Mouse (Mus musculus) liver, adult 2 months (tissue): ENCODE data around the gene Cnksr1. TPM values are rescaled to one million over a fixed set of nuclear protein-coding genes. Genes with fewer than 3 reads are reported as not detected.

ENCODE experiments used
- DNase-seq: peaks from one replicate; pipeline ENCODE4 v3.0.0-alpha.2; 2011; ENCODE audit warnings: low read depth, low spot score; ENCODE audit errors: extremely low read depth
- H3K27ac ChIP-seq: fragments of 200-500 bp; replicated peaks from 2 replicates; pipeline ENCODE4 v1.5.1; 2012; ENCODE audit warnings: low read depth, mild to moderate bottlenecking, control low read depth, inconsistent platforms, low read length; ENCODE audit not compliant: insufficient read depth
- H3K27me3 ChIP-seq: fragments of 200-500 bp; 2 replicates; pipeline ENCODE4 v1.6.1; 2012; ENCODE audit warnings: mild to moderate bottlenecking, moderate library complexity, low read length, inconsistent platforms; ENCODE audit not compliant: control insufficient read depth, insufficient read depth
- H3K36me3 ChIP-seq: fragments of 200-500 bp; 2 replicates; pipeline ENCODE4 v1.6.1; 2012; ENCODE audit warnings: low read length, inconsistent platforms; ENCODE audit not compliant: control insufficient read depth, insufficient read depth
- H3K4me1 ChIP-seq: fragments of 200-500 bp; 2 replicates; pipeline ENCODE4 v1.6.1; 2011; ENCODE audit warnings: low read length; ENCODE audit not compliant: control insufficient read depth, insufficient read depth
- H3K4me3 ChIP-seq: fragments of 200-500 bp; 2 replicates; pipeline ENCODE4 v1.5.1; 2011; ENCODE audit warnings: low read depth, mild to moderate bottlenecking, control low read depth, low read length, moderate library complexity; ENCODE audit not compliant: insufficient read depth
- H3K79me2 ChIP-seq: fragments of 200-500 bp; 2 replicates; pipeline ENCODE4 v1.6.1; 2012; ENCODE audit warnings: inconsistent platforms, mild to moderate bottlenecking, low read length, moderate library complexity; ENCODE audit not compliant: control insufficient read depth, insufficient read depth
- H3K9ac ChIP-seq: fragments of 200-500 bp; 2 replicates; pipeline ENCODE4 v1.6.1; 2012; ENCODE audit warnings: low read depth, mild to moderate bottlenecking, control low read depth, inconsistent platforms, low read length
- CTCF ChIP-seq: fragments of 200-500 bp; IDR thresholded peaks from 2 replicates; pipeline ENCODE4 v1.5.1; 2011; ENCODE audit warnings: low read depth, low read length, control low read depth
- POLR2A ChIP-seq: fragments of 200-500 bp; IDR thresholded peaks from 2 replicates; pipeline ENCODE4 v1.6.1; 2011; ENCODE audit warnings: low read length, control low read depth; ENCODE audit not compliant: insufficient read depth; ENCODE audit errors: extremely low read depth
- WGBS: fragments of 180-500 bp; shearing (Covaris S2); methylation state at CpG from one replicate; pipeline ENCODE4 v1.1.7; 2018; 5-methylcytosine and 5-hydroxymethylcytosine counted together
- polyA plus RNA-seq: library from polyadenylated mRNA; depleted of rRNA; stranded (reverse); fragments of >200 nt; gene quantifications from 2 replicates; pipeline ENCODE4 v1.2.3, GENCODE M21; 2012
- total RNA-seq: library from RNA; depleted of rRNA; stranded (reverse); fragments of >200 nt; gene quantifications from 2 replicates; pipeline ENCODE4 v1.2.3, GENCODE M21; 2014

Cnksr1 gene
- total and polyA plus RNA-seq, 2 experiments, result 0.09 to 0.21 TPM

- WGBS, result 17% methylated on average over 10 of the region's 10 CpGs
- DNase-seq, result no peak
- Histone ChIP-seq H3K36me3 (no peaks in the 10 kb centered on the region), H3K27ac (no peak overlapping the region), H3K4me3 (peak overlapping the region; percentile 17; the same call in 1 of the 2 replicates), H3K79me2 (no peaks in the 10 kb centered on the region), H3K9ac (no peak overlapping the region; the same call in 1 of the 2 replicates), H3K27me3 (peaks cover 26% of the 10 kb centered on the region), H3K4me1 (no peaks in the 10 kb centered on the region)
- TF ChIP-seq POLR2A (no peak), CTCF (no peak)
These were observed 12.7 kb upstream of the Cnksr1 start for GRCm38 (mm10) chr4:134250930-134251240.

DNA sequence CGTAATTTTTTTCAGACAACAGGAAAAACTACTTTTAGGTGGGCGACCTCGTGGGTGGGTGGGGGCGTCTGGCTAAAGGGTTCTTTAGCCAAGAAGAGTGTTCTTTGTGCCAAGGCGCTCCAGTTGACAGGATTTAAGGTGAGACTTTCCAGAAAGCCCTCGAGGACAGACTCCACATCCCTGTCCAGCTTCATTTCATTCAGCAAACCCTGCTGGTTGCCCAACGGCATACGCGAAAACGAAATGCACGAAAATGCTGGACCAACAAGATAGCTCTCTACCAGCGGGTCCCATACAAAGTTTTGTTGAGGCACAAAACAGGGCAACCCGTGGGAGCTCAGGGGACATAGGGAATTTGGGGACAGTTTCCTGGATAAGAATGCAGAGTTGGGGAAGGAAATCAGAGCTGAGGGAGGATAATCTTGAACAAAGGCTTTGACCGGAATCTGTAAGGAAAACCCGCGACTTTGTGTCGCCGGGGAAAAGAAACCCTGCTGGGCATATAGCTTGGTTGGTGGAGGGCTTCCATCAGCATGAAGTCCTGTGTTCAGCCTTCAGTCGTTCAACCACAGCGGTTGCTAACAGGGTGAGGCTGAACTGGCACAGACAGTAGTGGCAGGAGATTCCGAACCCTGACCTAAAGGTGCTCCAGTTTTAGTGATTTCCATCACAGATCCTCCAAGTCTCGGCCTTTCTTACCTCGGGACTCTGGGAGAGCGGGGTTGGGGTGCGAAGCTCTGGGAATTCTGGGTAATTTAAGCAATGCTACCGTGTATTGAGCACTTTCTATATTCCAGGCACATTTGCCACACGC lies 12.1 kb upstream of the Cnksr1 start:
- Histone ChIP-seq H3K9ac (no peak overlapping the region), H3K27ac (no peak overlapping the region), H3K36me3 (no peaks in the 10 kb centered on the region), H3K27me3 (peaks cover 26% of the 10 kb centered on the region), H3K4me3 (no peak overlapping the region), H3K4me1 (no peaks in the 10 kb centered on the region), H3K79me2 (no peaks in the 10 kb centered on the region)
- TF ChIP-seq POLR2A, result no peak
- TF ChIP-seq CTCF, result no peak
- WGBS, result 20% methylated on average over 27 of the region's 27 CpGs
- no peak for DNase-seq

GRCm38 (mm10) chr4:134249651-134250050 lies 11.5 kb upstream of the Cnksr1 start:
- H3K27ac ChIP-seq, result no peak overlapping the region
- no peaks in the 10 kb centered on the region for H3K4me1 ChIP-seq
- 1% methylated on average over 30 of the region's 30 CpGs for WGBS
- DNase-seq, result no peak
- H3K9ac ChIP-seq, result peak overlapping the region; percentile 20; the same call in 1 of the 2 replicates
- no peaks in the 10 kb centered on the region for H3K79me2 ChIP-seq
- TF ChIP-seq POLR2A (no peak), CTCF (peak; percentile 82)
- H3K36me3 ChIP-seq, result no peaks in the 10 kb centered on the region
- peak overlapping the region; percentile 4; the same call in 1 of the 2 replicates for H3K4me3 ChIP-seq
- peaks cover 26% of the 10 kb centered on the region for H3K27me3 ChIP-seq

GRCm38 (mm10) chr4:134246719-134247258 lies 8.6 kb upstream of the Cnksr1 start, which contains the start of gene Gm30191:
Gene Gm30191, plus strand, starts transcription at chr4:134246935.
- H3K4me3 ChIP-seq, result no peak within 1 kb of the TSS
- DNase-seq, result no peak
- no peak within 1 kb of the TSS for H3K9ac ChIP-seq
- no peaks in the 10 kb centered on the region for H3K79me2 ChIP-seq
- H3K27ac ChIP-seq, result no peak within 1 kb of the TSS
- peaks cover 11% of the 10 kb centered on the region for H3K27me3 ChIP-seq
- TF ChIP-seq CTCF (no peak), POLR2A (no peak)
- WGBS, result 71% methylated on average over 7 of the region's 7 CpGs
- no peaks in the 10 kb centered on the region for H3K36me3 ChIP-seq
- H3K4me1 ChIP-seq, result no peaks in the 10 kb centered on the region

GRCm38 (mm10) chr4:134246256-134246655 lies 8.1 kb upstream of the Cnksr1 start:
- no peak for DNase-seq
- no peak for TF ChIP-seq POLR2A
- TF ChIP-seq CTCF, result no peak
- Histone ChIP-seq H3K9ac (no peak overlapping the region), H3K36me3 (no peaks in the 10 kb centered on the region), H3K4me3 (no peak overlapping the region), H3K27me3 (peaks cover 6% of the 10 kb centered on the region), H3K79me2 (no peaks in the 10 kb centered on the region), H3K4me1 (no peaks in the 10 kb centered on the region), H3K27ac (no peak overlapping the region)
- WGBS, result 67% methylated on average over 4 of the region's 4 CpGs
